Mouse (Mus musculus) spleen, adult 2 months (tissue): ENCODE measurements around the gene Psmd9.

ENCODE experiments used
- CTCF ChIP-seq: fragments of 200-500 bp; IDR thresholded peaks from 2 replicates; pipeline ENCODE4 v1.5.1; 2011; ENCODE audit warnings: mild to moderate bottlenecking, inconsistent platforms; ENCODE audit not compliant: insufficient read depth, insufficient read length, insufficient replicate concordance; ENCODE audit errors: extremely low read depth
- POLR2A ChIP-seq: fragments of 200-500 bp; IDR thresholded peaks from 2 replicates; pipeline ENCODE4 v1.6.1; 2011; ENCODE audit warnings: low read depth, low read length, inconsistent platforms

DNA sequence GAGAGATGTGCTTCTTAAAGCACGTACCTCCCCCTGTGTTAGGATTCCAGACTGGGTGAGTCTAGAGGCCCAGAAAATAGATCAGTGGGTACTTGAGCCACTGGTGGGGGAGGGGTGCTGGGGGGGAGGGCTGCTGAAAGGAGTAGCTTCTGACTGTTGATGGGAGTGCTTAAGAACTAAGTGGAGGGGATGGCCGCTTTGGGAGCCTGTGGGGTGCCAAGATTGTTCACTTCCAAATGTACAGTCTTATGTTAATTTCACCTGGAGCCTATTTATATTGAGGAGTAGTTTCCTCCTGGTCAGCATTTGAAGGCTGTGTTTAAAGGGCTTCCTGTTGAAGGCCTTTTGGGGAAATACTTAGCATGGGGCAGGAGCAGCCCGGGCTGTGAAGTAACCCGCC is 11.2 kb upstream of the Psmd9 start:
- TF ChIP-seq POLR2A: no peak
- TF ChIP-seq CTCF: no peak
